ENCODE assay signal across 15 mouse cellular contexts in the genomic region with DNA sequence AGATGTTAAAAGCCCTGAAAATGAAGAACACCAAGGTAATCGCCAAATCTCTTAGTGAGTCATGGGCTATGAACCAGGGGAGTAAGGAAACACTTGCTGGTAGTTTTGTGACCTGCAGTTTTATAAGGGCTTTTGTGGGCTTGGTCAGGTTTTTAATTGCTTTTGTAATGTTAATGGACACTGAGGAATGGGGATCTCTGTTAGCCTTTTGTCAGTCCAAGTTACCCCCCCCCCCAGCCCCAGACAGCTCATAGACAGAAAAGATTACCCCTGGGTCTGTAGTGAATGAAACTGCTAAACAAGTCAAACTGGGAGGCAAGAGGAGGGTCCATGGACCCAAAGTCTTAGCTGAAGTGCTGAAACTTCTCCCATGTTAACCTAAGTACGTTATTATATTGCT.
"Had no signal": no experiment of that assay in that cellular context is flagged by ENCODE, and none has a peak within 500 bp of the region (broad histone marks: within the 10 kb centered on the region; RNA-seq: fewer than 3 reads in every experiment).

No protein-coding gene starts in this region.

- H3K27ac ChIP-seq: lung, embryonic 15.5 days; macrophage; midbrain, embryonic 13.5 days; midbrain, embryonic 15.5 days; neural tube, embryonic 12.5 days; stomach, embryonic 15.5 days; stomach, postnatal 0 days had no signal

- H3K9me3 ChIP-seq: lung, embryonic 15.5 days; megakaryocyte, embryonic 14.5 days; midbrain, embryonic 13.5 days; midbrain, embryonic 15.5 days; neural tube, embryonic 12.5 days; stomach, embryonic 15.5 days had no signal

- H3K4me1 ChIP-seq: midbrain, embryonic 13.5 days; midbrain, embryonic 15.5 days; neural tube, embryonic 12.5 days; stomach, embryonic 15.5 days had no signal

- H3K27me3 ChIP-seq: lung, embryonic 15.5 days; megakaryocyte, embryonic 14.5 days; midbrain, embryonic 13.5 days; midbrain, embryonic 15.5 days; neural tube, embryonic 12.5 days; stomach, embryonic 15.5 days had no signal

- H3K4me3 ChIP-seq: lung, embryonic 15.5 days; megakaryocyte, embryonic 14.5 days; midbrain, embryonic 13.5 days; midbrain, embryonic 15.5 days; neural tube, embryonic 12.5 days; stomach, embryonic 15.5 days had no signal

- H3K9ac ChIP-seq: liver, postnatal 0 days; lung, embryonic 15.5 days; midbrain, embryonic 13.5 days; midbrain, embryonic 15.5 days; neural tube, embryonic 12.5 days; stomach, embryonic 15.5 days had no signal

- DNase-seq: liver, postnatal 0 days; lung, adult 2 months; lung, postnatal 14 days; lung, postnatal 36 days; right cerebral cortex, postnatal 14 days; thymus, adult 2 months; thymus, postnatal 25 days had no signal
